Mouse (Mus musculus) bone marrow, adult 2 months (tissue): ENCODE results near the gene Pdcd1.

ENCODE experiments used
- CTCF ChIP-seq: fragments of 200-500 bp; IDR thresholded peaks from 2 replicates; pipeline ENCODE4 v1.5.1; 2011; ENCODE audit warnings: low read length, control low read depth; ENCODE audit not compliant: control insufficient read depth, insufficient read depth
- POLR2A ChIP-seq: fragments of 200-500 bp; IDR thresholded peaks from 2 replicates; pipeline ENCODE4 v1.6.1; 2011; ENCODE audit warnings: low read depth, mild to moderate bottlenecking, control low read depth, low read length, borderline replicate concordance; ENCODE audit not compliant: control insufficient read depth

GRCm38 (mm10) chr1:94080718-94081117 lies 28.4 kb upstream of the Pdcd1 start:
- no peak for TF ChIP-seq POLR2A
- TF ChIP-seq CTCF = no peak
